Mouse (Mus musculus) forebrain, embryonic 15.5 days (tissue): ENCODE data around the gene 4430402I18Rik. TPM values are rescaled to one million over a fixed set of nuclear protein-coding genes. Genes with fewer than 3 reads are reported as not detected.

Experiments
- ATAC-seq: fragments of 200-750 bp; cut with Nextera tagmentation; replicated peaks from 2 replicates; pipeline ENCODE4 v1.8.0; 2017; ENCODE audit warnings: mild to moderate bottlenecking, moderate TSS enrichment, moderate library complexity
- H3K27ac ChIP-seq: fragments of 300-500 bp; sonication (generic); replicated peaks from 2 replicates; pipeline ENCODE4 v1.5.1; 2015; ENCODE audit warnings: mild to moderate bottlenecking, inconsistent platforms
- H3K27me3 ChIP-seq: fragments of 300-500 bp; sonication (generic); 2 replicates; pipeline ENCODE4 v1.6.1; 2015; ENCODE audit warnings: inconsistent platforms
- H3K36me3 ChIP-seq: fragments of 300-500 bp; sonication (generic); 2 replicates; pipeline ENCODE4 v1.6.1; 2015; ENCODE audit warnings: mild to moderate bottlenecking, inconsistent platforms
- H3K4me1 ChIP-seq: fragments of 300-500 bp; sonication (generic); 2 replicates; pipeline ENCODE4 v1.6.1; 2015; ENCODE audit warnings: inconsistent platforms
- H3K4me2 ChIP-seq: fragments of 300-500 bp; sonication (generic); replicated peaks from 2 replicates; pipeline ENCODE4 v1.6.1; 2015; ENCODE audit warnings: mild to moderate bottlenecking, inconsistent platforms
- H3K4me3 ChIP-seq: fragments of 300-500 bp; sonication (generic); 2 replicates; pipeline ENCODE4 v1.5.1; 2015; ENCODE audit warnings: mild to moderate bottlenecking, inconsistent platforms
- H3K9ac ChIP-seq: fragments of 300-500 bp; sonication (generic); replicated peaks from 2 replicates; pipeline ENCODE4 v1.6.1; 2015; ENCODE audit warnings: mild to moderate bottlenecking, inconsistent platforms
- H3K9me3 ChIP-seq: fragments of 300-500 bp; sonication (generic); 2 replicates; pipeline ENCODE4 v1.6.1; 2016; ENCODE audit warnings: inconsistent platforms
- WGBS: fragments of 180-500 bp; shearing (Covaris S2); methylation state at CpG from one replicate; pipeline ENCODE4 v1.1.7; 2015; ENCODE audit warnings: mixed read lengths; 5-methylcytosine and 5-hydroxymethylcytosine counted together
- polyA plus RNA-seq: library from polyadenylated mRNA; unstranded; fragments of >200 nt; fragmentation: Nextera tagmentation; extraction: Ambion mirVana; gene quantifications from 2 replicates; pipeline ENCODE4 v1.2.1, GENCODE M21; 2015

Gene 4430402I18Rik
- polyA plus RNA-seq, 1 experiment from 2014 or later = 2.4 TPM

DNA sequence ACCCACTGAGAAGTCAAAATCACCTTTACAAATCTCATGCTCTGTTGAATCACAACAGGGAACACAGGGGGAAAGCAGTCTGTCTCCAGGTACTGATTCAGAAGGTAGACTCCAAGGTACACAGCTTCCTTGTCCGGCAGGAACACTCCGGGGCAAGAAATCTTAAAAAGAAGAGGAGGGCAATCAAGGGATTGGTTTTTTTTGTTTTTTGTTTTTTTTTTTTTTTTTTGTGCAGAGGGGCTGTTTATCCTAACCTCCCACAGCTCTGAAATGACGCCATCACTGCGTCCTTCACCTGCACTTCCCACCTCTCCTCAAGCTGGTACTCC is 4.1 kb downstream of the 4430402I18Rik start:
- WGBS = 1% methylated on average over 4 of the region's 4 CpGs
- Histone ChIP-seq H3K27ac (peak overlapping the region; percentile 87), H3K9ac (peak overlapping the region; percentile 93), H3K4me3 (peak overlapping the region; percentile 96), H3K4me2 (peak overlapping the region; percentile 91), H3K27me3 (no peaks in the 10 kb centered on the region), H3K4me1 (peaks cover 36% of the 10 kb centered on the region), H3K36me3 (no peaks in the 10 kb centered on the region), H3K9me3 (no peaks in the 10 kb centered on the region)
- ATAC-seq = peak; percentile 15; the same call in 1 of the 2 replicates

DNA sequence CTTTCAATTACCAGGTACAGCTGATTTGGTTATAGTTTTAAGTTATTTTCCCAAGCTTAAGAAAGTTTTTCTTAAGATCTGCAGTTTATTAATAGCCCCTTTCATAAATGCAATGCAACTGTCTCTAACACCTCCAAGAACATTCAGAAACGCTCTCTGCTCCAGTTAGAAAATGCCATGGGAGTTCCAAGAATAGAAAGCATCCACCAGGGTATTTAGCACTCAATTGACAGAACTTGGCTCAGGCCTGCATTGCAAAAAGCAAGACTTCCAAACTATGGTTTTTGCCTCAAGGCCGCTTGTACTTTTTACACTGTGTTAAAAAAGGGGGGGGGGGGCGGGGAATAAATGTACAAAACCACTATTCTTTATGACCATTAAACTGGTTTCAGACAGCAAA is 4.5 kb downstream of the 4430402I18Rik start:
- Histone ChIP-seq H3K4me3 (peak overlapping the region; percentile 96), H3K9me3 (no peaks in the 10 kb centered on the region), H3K27me3 (no peaks in the 10 kb centered on the region), H3K9ac (peak overlapping the region; percentile 93; the same call in 1 of the 2 replicates), H3K36me3 (no peaks in the 10 kb centered on the region), H3K4me2 (peak overlapping the region; percentile 91), H3K4me1 (peaks cover 36% of the 10 kb centered on the region), H3K27ac (peak overlapping the region; percentile 87)
- 20% methylated on average over 3 of the region's 3 CpGs for WGBS
- no peak for ATAC-seq

DNA sequence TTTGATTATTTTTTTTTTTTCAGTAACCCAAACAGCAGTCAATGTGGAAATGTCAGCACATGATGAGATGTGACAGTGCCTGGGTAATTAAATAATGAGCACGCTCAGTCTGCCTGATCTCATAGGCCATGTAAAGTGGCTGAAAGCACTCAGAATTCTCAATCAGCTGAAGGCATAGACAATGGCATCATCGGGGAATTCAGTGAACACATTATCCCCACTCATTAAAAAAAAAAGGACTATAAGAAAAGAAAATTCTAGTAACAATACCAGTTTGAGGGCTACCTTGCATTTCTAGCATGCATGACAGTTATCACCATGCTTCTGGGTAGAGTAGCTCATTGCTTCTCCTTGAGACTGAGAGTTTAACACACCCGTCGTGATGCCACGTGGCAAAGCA is 16.3 kb downstream of the 4430402I18Rik start:
- H3K4me3 ChIP-seq = no peak overlapping the region
- 0 out of 2 replicates have a peak, but pooled peaks cover 2% of the 10 kb centered on the region for H3K4me1 ChIP-seq
- H3K9ac ChIP-seq = no peak overlapping the region
- H3K4me2 ChIP-seq = no peak overlapping the region
- no peaks in the 10 kb centered on the region for H3K27me3 ChIP-seq
- no peak for ATAC-seq
- H3K9me3 ChIP-seq = no peaks in the 10 kb centered on the region
- H3K36me3 ChIP-seq = no peaks in the 10 kb centered on the region
- no peak overlapping the region for H3K27ac ChIP-seq
- 35% methylated on average over 5 of the region's 5 CpGs for WGBS

DNA sequence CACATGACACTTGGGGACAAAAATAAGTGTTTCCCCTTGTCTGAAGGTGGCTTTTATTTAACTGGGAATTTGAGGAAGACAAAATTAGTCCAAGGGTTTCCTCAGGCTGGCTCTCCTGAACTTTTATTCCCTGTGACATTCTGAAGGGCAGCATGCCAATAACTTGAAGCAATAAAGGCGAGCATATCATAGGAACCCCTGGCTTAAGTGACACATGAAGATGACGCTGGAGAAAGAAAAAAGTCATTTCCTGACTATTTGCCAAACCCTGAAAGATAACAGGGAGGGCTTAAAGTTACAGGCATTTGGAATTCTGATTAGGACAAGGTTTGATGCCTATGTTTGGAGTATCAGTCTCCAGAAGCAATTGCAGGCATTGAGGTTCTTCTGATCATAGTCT is 20.3 kb downstream of the 4430402I18Rik start:
- Histone ChIP-seq H3K27me3 (no peaks in the 10 kb centered on the region), H3K4me3 (no peak overlapping the region), H3K27ac (no peak overlapping the region), H3K4me1 (0 out of 2 replicates have a peak, but pooled peaks cover 2% of the 10 kb centered on the region), H3K9me3 (no peaks in the 10 kb centered on the region), H3K4me2 (no peak overlapping the region), H3K9ac (no peak overlapping the region), H3K36me3 (no peaks in the 10 kb centered on the region)
- 60% methylated on average over 2 of the region's 2 CpGs for WGBS
- no peak for ATAC-seq

DNA sequence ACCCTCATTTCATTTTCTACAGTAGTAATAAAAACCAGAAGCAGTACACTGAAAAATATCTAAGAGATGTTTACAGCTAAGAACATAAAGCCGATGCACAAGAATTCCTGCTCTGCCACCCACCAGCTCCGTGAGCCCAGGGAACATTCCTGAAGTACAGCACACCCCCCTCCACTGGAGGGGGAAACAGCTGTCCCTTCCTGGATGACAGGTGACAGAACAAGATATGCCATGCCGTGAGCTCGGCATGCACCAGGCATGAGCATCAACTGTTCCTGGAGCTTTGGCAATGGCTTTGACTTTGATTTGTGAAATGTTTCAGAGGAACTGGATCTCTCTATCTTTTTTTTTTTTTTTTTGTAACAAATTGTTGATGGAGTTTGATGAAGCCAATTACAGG is 20.8 kb downstream of the 4430402I18Rik start:
- Histone ChIP-seq H3K36me3 (no peaks in the 10 kb centered on the region), H3K9me3 (no peaks in the 10 kb centered on the region), H3K27me3 (no peaks in the 10 kb centered on the region), H3K4me2 (no peak overlapping the region), H3K4me1 (0 out of 2 replicates have a peak, but pooled peaks cover 2% of the 10 kb centered on the region), H3K4me3 (no peak overlapping the region), H3K9ac (no peak overlapping the region), H3K27ac (no peak overlapping the region)
- 53% methylated on average over 4 of the region's 4 CpGs for WGBS
- ATAC-seq = no peak

DNA sequence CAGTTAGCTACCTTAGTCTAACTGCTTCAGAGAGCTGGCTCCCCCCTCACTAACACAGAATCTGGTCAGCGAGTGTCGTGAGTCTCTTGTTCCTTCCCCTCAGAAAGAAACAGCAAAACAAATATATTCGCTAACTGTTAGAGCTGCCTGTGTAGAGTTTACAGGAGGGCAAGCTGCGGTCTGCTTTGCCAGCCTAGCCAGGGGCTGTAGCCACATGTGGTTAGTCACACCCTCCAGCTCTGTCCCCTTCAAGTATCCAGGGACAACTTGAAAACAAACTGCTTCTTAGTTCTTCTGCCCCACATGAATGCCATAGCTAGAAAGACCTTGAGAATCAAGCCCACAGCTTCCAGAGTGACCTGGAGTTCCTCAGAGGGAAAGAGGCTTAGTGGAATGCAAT is 26.3 kb downstream of the 4430402I18Rik start:
- Histone ChIP-seq H3K9me3 (no peaks in the 10 kb centered on the region), H3K27me3 (no peaks in the 10 kb centered on the region), H3K27ac (no peak overlapping the region), H3K9ac (no peak overlapping the region), H3K4me2 (no peak overlapping the region), H3K4me3 (no peak overlapping the region), H3K4me1 (no peaks in the 10 kb centered on the region), H3K36me3 (no peaks in the 10 kb centered on the region)
- WGBS = 80% methylated on average over 4 of the region's 4 CpGs
- ATAC-seq = no peak

DNA sequence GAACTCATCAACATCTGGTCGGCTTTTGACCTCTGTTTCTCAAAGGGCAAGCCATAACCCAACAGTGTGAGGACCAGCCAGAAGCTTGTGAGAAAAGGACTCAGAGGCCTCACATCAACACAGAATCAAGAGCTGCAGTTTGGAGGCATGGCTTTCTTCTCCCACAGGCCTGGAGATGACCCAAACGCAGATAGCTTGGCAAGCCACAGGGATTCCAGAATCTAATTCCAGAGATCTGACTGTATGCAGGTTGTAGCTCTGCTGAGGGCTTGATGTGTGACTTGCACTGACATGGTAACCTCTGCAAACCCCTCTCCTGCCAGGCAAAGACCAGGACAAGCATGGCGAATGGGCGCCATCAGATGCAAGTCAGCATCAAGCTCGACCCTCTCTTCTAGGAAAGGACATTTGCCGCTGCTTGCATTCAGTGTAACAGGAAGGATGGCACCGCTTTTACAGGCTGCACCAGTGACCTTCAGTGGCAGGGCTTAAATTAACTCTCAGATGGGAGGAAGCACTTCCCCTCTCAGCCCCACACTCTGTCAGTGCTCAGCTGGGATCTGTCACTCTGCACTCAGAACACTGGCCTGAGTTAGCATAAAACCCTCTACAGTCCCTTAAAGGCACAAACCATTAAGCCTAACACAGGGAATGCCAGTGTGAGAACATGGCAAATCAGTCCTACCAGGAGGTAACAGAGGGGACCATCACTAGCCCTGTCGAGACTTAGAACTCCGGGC is 27.3 kb downstream of the 4430402I18Rik start:
- Histone ChIP-seq H3K27me3 (no peaks in the 10 kb centered on the region), H3K9me3 (no peaks in the 10 kb centered on the region), H3K36me3 (no peaks in the 10 kb centered on the region), H3K4me3 (no peak overlapping the region), H3K4me2 (no peak overlapping the region), H3K4me1 (no peaks in the 10 kb centered on the region), H3K27ac (no peak overlapping the region), H3K9ac (no peak overlapping the region)
- WGBS = 87% methylated on average over 9 of the region's 9 CpGs
- no peak for ATAC-seq

DNA sequence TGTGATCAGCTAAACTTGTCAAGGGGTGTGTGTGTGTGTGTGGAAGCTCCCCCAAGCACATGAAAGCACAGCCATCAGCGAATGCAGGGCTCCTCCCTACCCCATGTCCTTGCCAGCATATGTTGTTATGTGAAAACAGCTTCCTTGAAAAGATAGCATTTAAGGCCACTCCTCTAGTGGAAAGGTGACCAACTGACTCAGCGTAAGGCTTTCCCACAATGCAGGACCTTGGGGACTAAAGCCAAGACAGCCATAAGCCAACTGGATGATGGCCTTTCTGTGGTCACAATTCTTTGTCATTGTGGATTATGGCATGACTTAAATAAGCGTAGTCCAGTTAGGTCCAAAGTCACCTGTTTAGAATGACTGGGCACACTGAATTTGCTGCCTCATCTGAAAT is 32.7 kb downstream of the 4430402I18Rik start:
- ATAC-seq = no peak
- 89% methylated on average over 3 of the region's 3 CpGs for WGBS
- H3K36me3 ChIP-seq = no peaks in the 10 kb centered on the region

DNA sequence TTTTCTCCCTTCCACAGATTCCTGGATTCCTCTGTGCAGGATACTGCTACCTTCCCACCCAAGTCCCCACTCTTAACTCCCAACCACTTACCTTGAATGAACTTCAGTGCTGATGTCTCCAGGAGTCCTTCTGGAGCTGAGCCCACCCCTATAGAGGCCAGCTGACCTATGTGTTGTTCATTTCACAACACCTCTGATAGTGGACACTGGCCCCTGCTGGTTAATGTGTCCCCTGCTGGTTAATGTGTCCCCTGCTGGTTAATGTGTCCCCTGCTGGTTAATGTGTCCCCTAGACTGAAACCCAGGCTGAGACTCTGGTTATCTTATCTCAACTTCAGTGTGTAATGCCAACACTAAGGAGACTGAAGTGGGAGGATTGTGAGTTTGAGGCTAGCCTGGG is 38.6 kb downstream of the 4430402I18Rik start:
- Histone ChIP-seq H3K4me3 (no peak overlapping the region), H3K27ac (no peak overlapping the region), H3K4me2 (no peak overlapping the region), H3K9me3 (no peaks in the 10 kb centered on the region), H3K27me3 (no peaks in the 10 kb centered on the region), H3K4me1 (no peaks in the 10 kb centered on the region), H3K36me3 (no peaks in the 10 kb centered on the region), H3K9ac (no peak overlapping the region)
- ATAC-seq = no peak

More for the DNA sequence above, 32.7 kb downstream of the 4430402I18Rik start:
- H3K9me3 ChIP-seq = no peaks in the 10 kb centered on the region
- no peak overlapping the region for H3K9ac ChIP-seq
- H3K4me1 ChIP-seq = no peaks in the 10 kb centered on the region
- H3K27me3 ChIP-seq = no peaks in the 10 kb centered on the region
- H3K27ac ChIP-seq = no peak overlapping the region
- H3K4me2 ChIP-seq = no peak overlapping the region
- H3K4me3 ChIP-seq = no peak overlapping the region

DNA sequence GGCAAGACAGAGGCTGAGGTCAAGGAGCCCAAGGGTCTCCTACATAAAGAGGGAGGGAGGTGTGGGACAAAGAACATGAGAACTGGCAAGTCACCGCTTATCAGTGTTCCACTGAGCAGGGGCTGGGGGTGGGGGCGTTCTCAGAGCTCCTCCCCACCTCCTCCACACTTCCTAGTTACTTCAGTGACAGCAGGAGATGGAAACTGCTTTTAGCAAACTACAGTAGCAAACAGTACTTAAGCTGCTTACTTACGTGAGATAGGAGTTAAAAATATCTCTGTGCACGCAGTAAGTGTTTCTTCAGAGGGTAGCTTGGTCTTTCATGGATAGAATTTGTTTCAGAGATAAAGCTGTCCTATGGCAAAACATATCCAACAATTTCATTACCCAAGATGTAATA is 40.2 kb downstream of the 4430402I18Rik start:
- Histone ChIP-seq H3K27me3 (no peaks in the 10 kb centered on the region), H3K36me3 (no peaks in the 10 kb centered on the region), H3K4me3 (no peak overlapping the region), H3K9me3 (no peaks in the 10 kb centered on the region), H3K4me2 (no peak overlapping the region), H3K4me1 (no peaks in the 10 kb centered on the region), H3K9ac (no peak overlapping the region), H3K27ac (no peak overlapping the region)
- 87% methylated on average over 4 of the region's 4 CpGs for WGBS
- ATAC-seq = no peak

DNA sequence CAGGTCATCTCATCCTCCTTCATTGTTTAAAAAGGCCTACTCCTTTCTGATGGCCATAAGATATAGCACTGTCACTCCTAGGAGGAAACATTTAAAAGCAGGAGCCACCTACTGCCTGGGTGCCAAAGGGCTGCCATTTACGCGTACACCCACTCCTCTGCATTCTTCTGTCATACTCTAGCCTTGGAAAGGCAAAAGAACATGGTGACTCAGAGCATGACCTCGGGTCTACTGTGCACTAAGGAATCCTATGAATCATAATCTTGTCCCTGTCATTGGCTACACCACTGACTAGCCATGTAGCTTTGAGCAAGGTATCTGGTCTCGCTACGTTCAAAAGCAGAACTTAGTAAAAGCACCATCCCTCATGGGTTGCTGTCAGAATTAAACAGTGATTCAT is 41.2 kb downstream of the 4430402I18Rik start:
- Histone ChIP-seq H3K4me2 (no peak overlapping the region), H3K9ac (no peak overlapping the region), H3K36me3 (no peaks in the 10 kb centered on the region), H3K4me1 (no peaks in the 10 kb centered on the region), H3K9me3 (no peaks in the 10 kb centered on the region), H3K4me3 (no peak overlapping the region), H3K27me3 (no peaks in the 10 kb centered on the region), H3K27ac (no peak overlapping the region)
- WGBS = 90% methylated on average over 5 of the region's 5 CpGs
- ATAC-seq = no peak

DNA sequence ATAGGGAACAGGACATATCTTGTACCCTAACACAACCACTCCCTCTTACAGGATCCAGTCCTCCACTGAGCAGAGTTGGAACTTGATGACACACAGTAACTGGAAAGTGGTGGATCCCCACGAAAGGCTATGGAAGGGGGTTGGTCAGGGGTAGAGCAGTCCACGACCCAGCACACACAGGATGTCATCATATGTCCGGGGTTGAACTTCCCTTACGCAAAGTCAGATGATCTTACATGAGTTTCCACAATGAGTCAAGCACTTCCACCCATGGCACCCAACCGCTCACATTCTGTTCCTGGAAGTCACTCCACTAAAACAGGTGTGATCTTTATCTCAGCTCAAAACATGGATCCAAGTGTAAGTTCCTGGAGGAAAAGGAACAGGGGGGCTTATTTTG is 49.8 kb downstream of the 4430402I18Rik start:
- Histone ChIP-seq H3K4me3 (no peak overlapping the region), H3K4me1 (no peaks in the 10 kb centered on the region), H3K9ac (no peak overlapping the region), H3K27ac (no peak overlapping the region), H3K36me3 (no peaks in the 10 kb centered on the region), H3K27me3 (no peaks in the 10 kb centered on the region), H3K9me3 (no peaks in the 10 kb centered on the region), H3K4me2 (no peak overlapping the region)
- WGBS = 84% methylated on average over 5 of the region's 5 CpGs
- ATAC-seq = no peak

DNA sequence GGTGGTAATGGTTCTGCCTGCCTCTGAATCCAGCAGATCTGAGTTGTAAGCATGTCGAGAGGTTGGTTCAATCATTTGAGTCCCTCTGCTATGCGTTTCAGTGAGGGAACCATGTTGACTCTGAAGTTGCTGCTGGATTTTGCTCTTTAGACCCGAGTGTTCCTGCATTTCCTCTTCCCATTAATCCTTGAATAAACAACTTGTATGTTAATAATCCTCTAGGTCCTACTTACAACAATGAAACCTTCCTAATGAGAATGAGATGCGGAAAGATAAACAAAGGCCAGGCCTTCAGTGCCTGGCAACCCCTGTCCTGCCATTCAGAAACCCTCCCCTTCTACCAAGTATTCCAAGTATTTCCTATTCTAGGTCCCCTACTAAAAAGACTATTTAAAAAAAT is 51.1 kb downstream of the 4430402I18Rik start:
- ATAC-seq = no peak
- Histone ChIP-seq H3K9ac (no peak overlapping the region), H3K4me3 (no peak overlapping the region), H3K4me1 (no peaks in the 10 kb centered on the region), H3K4me2 (no peak overlapping the region), H3K27ac (no peak overlapping the region), H3K9me3 (no peaks in the 10 kb centered on the region), H3K27me3 (no peaks in the 10 kb centered on the region), H3K36me3 (no peaks in the 10 kb centered on the region)
- 50% methylated on average over 4 of the region's 4 CpGs for WGBS
